Mouse (Mus musculus) MN1 (cell line): ENCODE data around the gene Vnn3.

ENCODE experiments used
- DNase-seq: peaks from one replicate; pipeline ENCODE4 v3.0.0-alpha.2; 2016; ENCODE audit warnings: low spot score

The Vnn3 gene

DNA sequence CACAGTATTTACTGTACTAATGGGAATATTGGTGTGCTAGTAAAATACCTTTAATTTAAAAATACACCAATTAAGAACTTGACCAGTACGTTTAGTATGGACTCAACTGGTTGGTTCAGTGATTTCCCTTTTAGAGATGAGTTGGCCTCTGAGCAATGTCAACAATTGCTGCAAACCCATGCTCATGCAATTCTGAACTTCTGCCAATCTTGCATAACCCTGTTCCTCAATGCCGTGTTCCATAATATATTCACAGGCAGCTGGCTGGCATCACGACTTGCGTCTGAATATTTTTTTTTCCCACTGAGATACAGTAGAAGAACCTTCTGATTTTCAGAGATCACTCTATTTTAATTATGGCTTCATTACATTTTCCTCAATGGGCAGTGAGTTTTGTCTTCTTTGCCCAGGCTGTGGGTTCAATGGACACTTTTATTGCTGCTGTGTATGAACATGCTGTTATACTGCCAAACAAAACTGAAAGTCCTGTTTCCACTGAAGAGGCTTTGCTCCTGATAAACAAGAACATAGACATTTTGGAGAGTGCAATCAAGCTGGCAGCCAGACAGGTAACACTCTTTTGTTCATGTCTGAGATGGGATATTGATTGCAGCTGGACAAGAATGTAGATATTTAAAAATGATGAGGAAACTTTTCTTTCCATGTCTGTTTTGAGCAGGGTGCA lies at the start of gene Vnn3:
Vnn3 (plus strand) TSS at position 235 of the 685 bp plus-strand sequence.
- no peak for DNase-seq

DNA sequence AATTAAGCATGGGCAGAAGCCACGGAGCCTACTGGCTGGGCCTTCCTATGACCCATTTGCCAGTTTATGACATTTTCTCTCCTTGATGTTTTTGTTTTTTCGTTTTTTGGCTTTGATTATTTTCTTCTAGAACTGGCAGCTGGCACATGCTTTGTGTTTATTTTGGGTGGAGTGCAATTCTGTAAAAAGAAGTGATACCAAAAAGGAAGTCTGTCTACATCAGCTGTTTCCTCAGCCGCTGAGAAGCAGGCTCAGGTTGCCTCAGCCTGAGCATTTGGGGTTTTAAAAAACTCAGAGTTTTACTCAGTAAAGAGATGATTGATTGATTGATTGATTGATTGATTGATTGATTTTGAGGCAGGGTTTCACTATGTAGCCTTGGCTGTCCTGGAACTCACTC lies 48.4 kb upstream of the Vnn3 start:
- no peak for DNase-seq

DNA sequence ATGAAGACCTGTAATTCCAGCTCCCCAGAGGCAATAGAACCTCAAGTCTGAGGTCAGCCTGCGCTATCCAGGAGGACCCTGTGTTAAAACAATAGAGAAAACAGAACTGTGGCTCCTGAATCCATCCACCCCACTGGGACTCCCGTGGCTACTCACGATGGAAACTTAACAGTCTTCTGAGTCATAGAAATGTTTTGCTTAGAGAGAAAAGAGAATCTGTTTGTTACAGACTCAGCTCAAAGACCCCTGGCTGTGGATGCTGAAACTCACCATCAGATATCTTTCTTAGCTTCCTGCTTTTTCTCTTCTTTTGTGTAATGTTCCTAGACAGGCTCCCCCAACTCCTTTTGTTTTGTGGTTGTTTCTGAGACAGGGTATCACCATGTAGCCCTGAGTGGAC lies 46.6 kb upstream of the Vnn3 start:
- no peak for DNase-seq

DNA sequence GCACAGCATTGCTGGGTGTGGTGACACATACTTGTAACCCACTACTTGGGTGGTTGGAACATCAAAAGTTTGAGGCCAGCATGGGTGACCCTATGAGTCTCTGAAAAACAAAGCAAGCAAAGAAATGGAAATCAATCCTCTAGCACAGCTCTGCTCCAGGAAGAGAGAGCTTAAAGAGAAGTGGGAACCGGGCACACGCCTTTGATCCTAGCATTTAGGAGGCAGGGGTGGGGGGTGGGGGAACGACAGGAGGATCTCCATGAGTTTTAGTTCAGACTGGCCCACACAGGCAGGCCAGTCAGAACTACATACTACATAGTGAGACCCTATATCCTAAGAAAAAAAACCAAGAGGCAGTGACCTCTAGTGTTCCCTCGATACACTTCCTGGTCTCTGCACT lies 45.1 kb upstream of the Vnn3 start:
- no peak for DNase-seq

DNA sequence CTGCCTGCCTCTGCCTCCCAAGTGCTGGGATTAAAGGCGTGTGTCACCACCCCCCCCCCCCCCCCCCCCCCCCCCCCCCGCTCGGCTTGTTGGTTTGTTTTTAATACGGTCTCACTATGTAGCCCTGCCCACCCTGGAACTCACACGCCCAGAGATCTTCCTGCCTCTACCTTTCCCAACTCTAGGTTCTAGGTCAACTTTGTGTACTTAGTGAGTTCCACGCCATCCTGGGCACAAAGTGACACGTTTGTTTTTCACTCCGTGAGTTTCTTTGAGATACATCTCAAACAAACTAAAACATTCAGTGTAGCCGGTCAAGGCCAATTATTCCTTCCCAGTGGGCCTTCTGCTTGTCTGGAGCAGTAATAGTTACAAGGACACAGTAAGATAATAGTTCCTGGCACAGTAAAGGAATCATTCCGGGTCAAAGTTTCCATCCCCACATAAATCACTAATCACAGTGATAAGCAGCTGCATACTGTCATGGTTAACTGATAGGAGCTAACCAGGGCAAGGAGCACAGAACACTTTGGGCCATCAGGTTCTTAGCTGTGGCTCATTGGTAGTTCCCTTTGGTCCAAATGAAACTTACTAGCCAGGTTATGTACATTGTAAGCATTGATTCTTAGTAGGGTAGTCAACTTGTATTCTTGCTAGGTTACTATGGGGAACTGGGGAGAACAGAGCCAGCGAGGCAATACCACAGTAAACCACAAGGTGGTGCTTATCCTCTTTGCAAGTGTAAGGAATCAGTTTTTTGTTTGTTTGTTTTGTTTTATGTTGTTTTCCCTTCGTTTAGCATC lies 39.4 kb upstream of the Vnn3 start:
- peak; percentile 79 for DNase-seq

DNA sequence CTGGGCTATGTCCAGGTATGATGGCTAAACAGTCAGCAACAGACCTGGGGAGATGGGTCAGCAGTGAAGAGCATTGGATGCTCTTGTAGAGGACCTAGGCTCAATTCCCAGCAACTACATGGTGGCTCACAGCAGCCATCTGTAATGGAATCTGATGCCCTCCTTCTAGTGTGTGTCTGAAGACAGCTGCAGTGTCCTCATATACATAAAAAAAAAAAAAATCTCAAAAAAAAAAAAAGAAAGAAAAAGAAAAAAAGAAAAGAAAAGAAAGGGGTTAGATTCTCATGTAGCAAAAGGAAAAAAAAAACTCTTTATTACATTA lies 38.9 kb upstream of the Vnn3 start:
- DNase-seq, result no peak

DNA sequence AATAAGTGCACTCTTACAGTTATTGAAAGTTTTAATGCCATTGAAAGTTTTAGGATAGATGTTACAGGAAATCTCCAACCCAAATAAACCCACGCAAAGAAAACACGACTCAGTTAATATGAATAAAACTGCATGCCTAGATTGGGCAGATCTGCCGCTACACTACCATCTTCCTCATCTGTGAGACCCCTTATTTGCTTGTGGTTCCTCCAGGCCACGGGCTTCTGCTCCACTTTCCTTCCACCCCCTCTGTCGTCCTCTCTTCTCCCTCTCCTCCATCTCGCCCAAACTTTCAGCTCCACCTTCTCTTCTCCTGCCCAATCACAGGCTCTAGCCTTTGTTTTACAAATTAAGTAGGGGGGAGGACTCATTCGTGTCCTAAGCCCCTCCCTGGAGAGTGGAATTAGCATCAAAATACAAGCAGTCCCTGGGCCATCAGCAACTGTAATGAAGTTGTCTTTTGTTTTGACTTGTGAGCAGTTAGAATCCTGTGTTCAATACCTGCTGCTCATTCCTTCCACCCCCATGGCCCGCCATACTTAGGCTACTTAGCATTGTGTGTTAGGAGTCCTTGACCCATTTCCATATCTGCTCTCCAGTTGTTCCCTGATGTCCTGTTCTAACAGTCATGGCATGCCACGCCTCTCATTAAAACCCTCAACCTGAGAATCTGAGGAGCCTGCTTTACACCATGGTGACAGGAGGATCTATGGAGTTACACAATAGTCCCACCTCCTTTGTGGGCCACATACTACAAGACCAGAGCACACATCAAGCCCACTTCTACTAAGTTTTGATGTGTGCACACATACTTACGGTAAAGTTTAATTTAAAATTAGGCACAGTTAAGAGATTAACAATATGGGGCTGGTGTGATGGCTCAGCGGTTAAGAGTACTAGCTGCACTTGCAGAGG lies 38.2 kb upstream of the Vnn3 start:
- DNase-seq, result no peak

DNA sequence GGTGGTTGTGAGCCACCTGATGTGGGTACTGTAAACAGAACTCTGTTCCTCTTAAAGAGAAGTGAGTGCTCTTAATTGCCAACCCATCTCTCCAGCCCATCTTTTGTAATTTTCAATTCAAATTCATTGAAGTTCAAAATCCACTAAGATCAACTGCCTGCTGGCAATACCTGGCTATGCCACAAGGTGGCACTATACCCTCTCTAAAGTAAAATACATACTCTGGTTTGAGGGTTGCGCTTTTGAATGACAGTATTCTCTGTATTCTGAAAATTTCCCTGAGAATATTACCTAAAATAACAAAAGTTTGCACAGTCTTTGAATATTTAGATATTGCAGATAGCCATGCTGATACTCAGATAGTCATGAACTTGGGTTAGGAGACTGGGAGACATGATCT lies 36.1 kb upstream of the Vnn3 start:
- DNase-seq, result peak; percentile 84

DNA sequence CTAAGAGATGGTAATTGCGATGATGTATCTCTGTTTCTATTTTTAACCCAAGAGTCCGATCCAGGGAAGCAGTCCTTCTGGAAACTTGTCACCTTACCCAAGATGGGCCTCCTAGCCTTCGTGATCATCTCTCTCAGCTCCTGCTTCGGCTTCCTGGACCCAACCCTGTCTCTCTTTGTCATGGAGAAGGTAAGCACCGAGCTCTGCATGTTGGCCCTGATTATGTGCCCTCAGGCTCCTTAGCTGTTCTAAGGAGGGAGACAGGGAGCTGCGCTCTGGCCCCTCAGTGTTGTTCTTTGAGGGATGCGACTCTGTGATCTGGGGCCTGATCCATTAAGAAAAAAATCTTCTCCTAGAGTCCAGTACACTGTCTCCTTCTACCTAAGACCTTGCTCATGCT lies 35.0 kb upstream of the Vnn3 start:
- no peak for DNase-seq

DNA sequence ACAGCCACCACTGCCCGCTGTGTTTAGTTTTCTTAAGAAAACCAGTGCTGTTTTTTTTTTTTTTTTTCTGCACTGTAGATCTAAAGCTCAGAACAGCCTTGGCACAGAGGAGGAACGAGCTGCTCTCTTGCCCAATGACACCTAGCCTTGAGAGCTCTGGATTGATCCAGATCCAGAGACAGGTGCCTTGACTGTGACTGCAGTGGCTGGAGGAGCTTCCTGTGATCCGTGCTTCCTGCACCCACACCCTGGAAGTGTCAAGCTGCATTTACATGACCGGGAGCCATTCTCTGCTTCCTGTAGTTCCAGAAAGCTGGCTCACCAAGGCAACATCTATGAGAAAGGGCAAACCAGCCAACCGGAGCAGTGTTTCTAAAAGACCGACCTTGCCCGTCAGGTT lies 24.7 kb upstream of the Vnn3 start:
- DNase-seq, result no peak

DNA sequence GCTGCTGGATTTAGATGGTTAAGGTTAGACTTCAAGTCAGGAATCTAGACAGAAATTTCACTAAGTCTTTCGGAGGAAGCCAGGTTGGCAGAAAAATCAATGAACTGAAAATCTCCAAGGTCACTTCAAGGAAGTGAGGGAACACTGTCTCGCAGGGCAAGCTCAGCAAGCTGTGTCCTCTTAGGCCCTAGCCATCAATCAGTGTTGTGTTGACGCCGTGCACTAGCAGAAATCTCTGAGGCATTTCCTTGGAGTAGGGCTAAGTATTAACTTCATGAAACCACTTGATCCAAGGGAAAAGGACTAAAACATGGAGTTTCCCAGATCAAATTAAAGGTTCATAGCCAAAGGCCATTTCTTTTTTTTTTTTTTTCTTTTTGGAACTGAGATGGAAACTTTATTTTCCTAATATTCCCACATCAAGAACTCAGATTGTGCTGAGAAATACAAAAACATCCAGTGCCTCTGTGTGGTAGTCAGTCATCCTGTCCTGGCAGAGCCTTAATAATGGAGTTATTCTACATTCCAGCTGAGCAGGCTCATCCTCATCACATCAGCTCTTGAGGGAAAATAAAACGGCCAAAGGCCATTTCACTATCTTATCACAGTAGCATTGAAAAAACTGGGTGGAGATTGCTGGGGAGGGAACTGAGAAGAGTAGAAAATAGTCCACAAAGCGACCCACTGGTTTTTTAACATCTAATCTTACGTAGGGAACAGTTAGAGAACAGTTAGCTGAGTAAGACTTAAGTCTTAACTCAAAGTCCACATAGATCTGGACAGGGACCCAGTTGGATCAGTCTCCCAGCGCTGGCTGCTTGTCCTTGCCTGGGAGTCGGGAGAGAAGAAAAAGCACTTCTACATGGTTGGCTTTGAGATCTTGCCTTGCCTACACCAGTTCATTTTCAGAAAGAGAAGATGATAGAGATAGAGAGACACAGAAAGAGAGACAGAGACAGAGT lies 15.0 kb upstream of the Vnn3 start:
- DNase-seq, result no peak

DNA sequence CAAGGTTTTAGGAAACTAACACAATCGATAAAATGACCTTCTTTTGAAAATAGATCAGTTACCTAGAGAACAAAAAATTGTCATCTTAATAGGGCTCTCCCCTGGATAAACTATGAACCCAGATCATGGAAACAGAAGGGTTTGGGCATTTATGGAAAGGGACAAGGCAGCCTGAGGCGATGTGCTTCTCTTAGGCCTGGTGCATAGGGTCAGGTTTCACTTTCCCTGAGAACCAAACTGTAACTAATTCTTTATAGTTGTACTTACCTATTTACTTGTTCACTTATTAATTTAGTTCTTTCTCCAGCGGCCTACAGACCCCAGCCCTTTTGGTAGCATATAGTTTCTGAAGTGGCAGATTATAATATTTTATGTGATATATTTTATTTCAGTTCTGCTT lies 14.1 kb upstream of the Vnn3 start:
- DNase-seq, result no peak

DNA sequence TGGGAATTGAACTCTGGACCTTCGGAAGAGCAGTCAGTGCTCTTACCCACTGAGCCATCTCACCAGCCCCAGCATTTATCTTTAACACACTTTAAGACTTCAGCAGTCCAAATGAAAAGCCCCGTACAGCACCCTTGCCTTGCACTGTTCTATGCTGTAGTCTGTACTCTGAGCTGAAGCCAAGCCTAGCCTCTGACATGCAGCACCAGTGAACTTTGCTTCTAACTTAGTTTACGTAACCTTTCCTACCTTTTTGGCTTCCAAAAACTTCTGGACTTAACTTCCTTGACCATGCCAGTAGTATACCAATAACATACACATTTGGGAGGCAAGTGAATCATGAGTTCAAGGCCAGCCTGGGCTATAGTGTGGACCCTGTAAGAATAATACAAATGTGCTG lies 12.4 kb upstream of the Vnn3 start:
- DNase-seq, result no peak

DNA sequence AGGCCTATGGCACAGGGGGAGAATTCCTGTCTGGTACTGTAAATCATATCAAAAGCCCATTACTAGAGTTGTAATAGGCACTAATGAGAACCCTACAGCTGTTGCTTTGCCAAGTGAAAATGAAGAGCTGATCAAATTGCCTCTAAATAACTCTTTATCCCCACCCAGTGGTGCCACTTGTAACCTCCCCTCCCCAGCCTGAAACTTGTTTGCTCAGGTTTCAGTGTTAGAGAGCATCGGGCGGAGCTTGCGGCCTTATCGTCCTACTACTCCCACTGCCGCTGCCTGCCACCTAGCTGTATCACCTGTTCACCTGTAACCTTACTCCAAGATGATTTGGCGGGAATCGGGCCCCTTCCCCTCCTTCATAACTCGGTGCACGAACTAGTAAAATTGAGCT lies 11.9 kb upstream of the Vnn3 start:
- no peak for DNase-seq

DNA sequence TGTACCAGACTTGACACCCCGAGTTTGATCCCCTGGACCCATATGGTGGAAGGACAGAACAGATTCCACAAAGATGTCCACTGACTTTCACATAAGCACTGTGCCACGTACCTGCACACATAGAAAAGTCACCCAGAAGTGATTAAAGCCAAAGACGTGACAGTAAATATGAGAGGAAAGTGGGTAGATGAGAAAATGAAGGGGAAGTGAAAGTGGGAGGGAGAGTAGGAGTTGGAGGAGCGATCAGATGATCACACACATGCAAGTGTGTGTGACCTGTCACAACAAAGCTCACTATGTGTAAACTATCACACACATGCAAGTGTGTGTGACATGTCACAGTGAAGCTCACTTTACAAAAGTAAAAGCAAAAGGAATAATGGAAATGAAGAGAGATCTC lies 10.8 kb upstream of the Vnn3 start:
- no peak for DNase-seq

DNA sequence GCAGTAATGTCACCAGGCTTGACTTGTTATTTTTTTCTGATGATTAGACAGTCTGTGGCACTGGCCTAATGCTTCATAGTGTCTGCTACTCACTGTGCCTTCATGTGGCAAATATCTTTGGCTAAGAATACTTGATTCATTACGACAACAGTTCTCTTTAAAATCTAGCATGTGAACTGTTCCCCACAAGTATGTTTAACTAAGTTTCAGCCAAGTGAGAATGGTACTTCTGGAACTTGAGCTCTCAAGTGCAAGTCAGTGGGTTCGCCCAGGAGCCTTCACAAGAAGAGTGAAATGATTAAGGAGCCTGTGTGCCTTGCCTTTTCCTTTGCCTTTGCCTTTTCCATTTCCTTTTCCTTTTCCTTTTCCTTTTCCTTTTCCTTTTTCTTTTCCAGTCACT lies 834 bp downstream of the Vnn3 start:
- no peak for DNase-seq

DNA sequence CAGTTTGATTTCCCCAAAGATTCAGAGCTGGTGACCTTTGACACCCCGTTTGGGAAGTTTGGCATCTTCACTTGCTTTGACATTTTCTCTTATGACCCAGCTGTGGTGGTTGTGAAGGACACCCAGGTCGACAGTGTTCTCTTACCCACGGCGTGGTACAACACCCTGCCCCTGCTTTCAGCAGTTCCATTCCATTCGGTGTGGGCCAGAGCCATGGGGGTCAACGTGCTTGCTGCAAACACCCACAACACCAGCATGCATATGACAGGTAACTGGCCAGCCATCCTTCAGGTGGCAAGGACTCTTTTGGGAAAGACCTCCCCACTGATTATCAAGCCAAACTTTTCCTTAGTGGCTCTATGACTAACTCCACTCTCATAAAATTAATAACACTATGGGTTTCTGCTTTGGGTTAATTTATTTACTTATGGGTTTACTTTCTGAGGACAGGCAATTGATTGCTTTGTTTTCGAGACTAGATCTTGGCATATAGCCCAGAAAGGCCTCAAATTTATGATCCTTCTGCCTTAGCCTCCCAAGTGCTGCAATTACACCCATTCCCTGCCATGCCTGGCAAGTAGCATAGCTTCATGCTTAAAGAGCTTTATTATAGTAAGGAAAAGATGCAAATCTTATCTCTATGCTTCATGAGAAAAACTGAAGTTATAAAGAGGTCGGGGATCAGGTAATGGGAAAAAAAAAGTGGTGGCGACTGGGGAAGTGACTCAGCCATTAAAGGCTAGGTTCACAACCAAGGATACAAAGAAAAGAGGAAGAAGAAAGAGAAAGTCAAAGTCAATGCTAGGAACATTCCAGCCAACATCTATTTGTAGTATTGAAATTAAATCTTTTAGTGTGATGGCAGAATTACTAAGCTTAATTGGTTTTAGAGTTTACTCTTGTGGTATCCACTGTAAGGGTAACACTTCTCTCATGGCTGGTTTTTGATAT lies 13.4 kb downstream of the Vnn3 start:
- DNase-seq, result peak; percentile 40

DNA sequence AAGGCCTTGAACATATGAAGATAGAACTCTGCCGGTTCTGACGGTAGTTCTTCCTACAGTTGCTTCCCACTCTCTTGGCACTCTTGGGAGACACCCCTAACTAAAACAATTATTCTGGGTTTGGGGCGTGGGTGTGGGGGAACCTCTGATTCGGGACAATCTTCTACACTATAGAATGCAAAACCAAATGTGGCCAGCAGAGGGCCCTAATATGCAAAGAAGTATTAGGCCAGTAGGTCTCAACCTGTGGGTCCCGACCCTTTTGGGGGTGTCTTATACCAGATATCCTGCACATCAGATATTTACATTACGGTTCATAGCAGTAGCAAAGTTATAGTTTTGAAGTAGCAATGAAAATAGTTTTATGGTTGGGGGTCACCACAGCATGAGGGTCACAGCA lies 29.4 kb downstream of the Vnn3 start:
- DNase-seq, result no peak

DNA sequence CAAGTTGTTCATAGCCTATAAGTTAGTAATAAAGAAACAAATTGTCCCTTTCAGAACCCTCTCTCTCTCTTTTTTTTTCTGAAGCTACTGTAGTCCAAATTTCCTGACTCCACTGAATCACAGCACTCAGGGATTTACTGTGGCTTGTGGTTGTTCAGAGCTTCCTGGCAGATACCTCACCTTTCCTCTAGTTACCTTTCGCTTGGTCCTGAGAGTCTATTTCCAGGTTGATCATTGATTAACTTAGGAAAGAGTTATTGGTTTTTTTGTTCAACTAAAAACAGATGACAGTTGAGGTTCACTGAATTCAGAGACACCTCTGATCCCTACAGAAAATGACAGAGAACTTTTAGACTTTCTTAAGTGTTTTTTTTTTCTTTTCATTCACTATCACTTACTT lies 33.6 kb downstream of the Vnn3 start:
- no peak for DNase-seq

DNA sequence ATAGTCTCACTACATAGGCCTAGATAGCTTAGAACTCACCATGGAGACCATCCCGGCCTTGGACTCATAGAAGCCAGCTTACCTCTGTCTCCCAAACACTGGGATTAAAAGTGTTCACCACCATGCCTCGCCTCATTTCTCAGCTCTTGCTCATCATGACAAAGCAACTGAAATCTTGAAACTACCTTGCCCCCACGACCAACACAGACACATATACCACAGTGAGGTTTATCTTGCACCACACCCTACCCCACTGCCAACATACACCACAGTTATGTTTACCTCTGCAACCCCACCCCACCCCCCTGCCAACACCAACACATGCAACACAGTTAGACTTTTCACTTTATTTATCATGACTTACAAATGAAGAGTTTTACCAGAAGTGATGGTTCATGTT lies 34.8 kb downstream of the Vnn3 start:
- DNase-seq, result no peak

DNA sequence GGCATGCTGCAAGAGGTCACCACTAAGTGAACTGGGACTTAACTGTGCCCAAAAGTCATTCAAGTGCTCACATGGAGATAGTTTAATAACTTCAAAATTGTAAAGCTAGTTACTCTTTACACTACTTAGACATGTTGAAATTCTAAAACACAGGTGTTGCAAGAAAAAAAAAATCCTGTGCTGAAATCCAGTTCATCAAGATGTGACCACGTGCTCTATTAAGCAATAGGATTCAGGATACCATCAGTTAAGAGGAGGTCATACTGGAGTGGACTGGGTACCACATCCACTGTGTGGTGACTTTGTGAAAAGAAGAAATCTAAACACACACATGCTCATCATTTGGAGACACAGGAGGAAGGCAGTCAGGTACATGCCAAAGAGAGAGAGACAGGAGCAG lies 41.7 kb downstream of the Vnn3 start:
- no peak for DNase-seq
